Mouse (Mus musculus) CH12.LX (cell line): ENCODE results near the gene A830031A19Rik.

Experiments used
- CTCF ChIP-seq, 2 experiments: IDR thresholded peaks in 1 of 2; conservative IDR thresholded peaks in 1 of 2; 2 replicates each; pipeline ENCODE4 v1.5.1; 2011 to 2012; ENCODE audit warnings: low read depth in 2 of 2, low read length in 2 of 2, improper control_type of control experiment in 1 of 2, inconsistent platforms in 1 of 2, mild to moderate bottlenecking in 1 of 2, moderate library complexity in 1 of 2
- ELF1 ChIP-seq: IDR thresholded peaks from 2 replicates; pipeline ENCODE4 v1.6.1; 2014; ENCODE audit warnings: low read depth, mild to moderate bottlenecking, inconsistent platforms, low read length, improper control_type of control experiment
- EP300 ChIP-seq: IDR thresholded peaks from 2 replicates; pipeline ENCODE4 v1.6.1; 2011; ENCODE audit warnings: low read length, improper control_type of control experiment
- NELFE ChIP-seq: IDR thresholded peaks from 2 replicates; pipeline ENCODE4 v1.6.1; 2011; ENCODE audit warnings: low read depth, low read length, improper control_type of control experiment
- POLR2A ChIP-seq: IDR thresholded peaks from 2 replicates; pipeline ENCODE4 v1.6.1; 2011; ENCODE audit warnings: low read depth, mild to moderate bottlenecking, improper control_type of control experiment, low read length
- UBTF ChIP-seq: IDR thresholded peaks from 2 replicates; pipeline ENCODE4 v1.6.1; 2012; ENCODE audit warnings: low read depth, mild to moderate bottlenecking, inconsistent platforms, low read length, improper control_type of control experiment, moderate library complexity
- USF1 ChIP-seq: IDR thresholded peaks from 2 replicates; pipeline ENCODE4 v1.6.1; 2014; ENCODE audit warnings: low read depth, mild to moderate bottlenecking, inconsistent platforms, low read length, improper control_type of control experiment
- ZC3H11A ChIP-seq: IDR thresholded peaks from 2 replicates; pipeline ENCODE4 v1.6.1; 2012; ENCODE audit warnings: low read depth, mild to moderate bottlenecking, inconsistent platforms, low read length, improper control_type of control experiment
- ZMIZ1 ChIP-seq: IDR thresholded peaks from 2 replicates; pipeline ENCODE4 v1.6.1; 2012; ENCODE audit warnings: low read depth, mild to moderate bottlenecking, inconsistent platforms, low read length, improper control_type of control experiment

DNA sequence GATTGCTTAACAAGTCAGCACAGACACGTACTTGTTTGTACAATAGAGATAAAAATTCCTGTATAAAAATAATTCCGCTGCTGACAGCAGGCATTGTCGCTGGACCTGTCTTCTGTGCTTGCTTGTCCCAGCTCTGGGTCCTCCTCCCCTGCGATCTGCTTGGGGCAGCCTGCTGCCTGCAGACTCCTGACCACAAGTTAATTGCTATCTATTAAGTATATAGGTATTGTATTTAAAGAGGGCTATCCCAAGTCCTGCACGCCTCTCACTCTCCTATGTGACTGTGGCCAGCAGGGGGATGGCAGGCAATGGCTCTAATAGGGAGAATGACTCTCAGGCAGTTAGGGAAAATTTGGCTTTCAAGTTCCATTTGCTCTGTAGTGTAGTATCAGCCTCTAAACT lies 19.2 kb upstream of the A830031A19Rik start:
- TF ChIP-seq CTCF (conservative IDR thresholded peaks at IDR 0.05 in 1 of 2, IDR thresholded peaks at IDR 0.05 in 1 of 2; ENCODE audit: low read depth in 2 of 2, low read length in 2 of 2): peak in 1 of 2 experiments; percentile 35; a peak in 2 of 4 replicates
- TF ChIP-seq UBTF: no peak
- TF ChIP-seq NELFE: no peak
- TF ChIP-seq EP300: no peak
- no peak for TF ChIP-seq ELF1
- TF ChIP-seq ZC3H11A: no peak
- TF ChIP-seq ZMIZ1: no peak
- no peak for TF ChIP-seq USF1
- TF ChIP-seq POLR2A: no peak
